Mouse (Mus musculus): ENCODE results near the gene Usp37.

DNA sequence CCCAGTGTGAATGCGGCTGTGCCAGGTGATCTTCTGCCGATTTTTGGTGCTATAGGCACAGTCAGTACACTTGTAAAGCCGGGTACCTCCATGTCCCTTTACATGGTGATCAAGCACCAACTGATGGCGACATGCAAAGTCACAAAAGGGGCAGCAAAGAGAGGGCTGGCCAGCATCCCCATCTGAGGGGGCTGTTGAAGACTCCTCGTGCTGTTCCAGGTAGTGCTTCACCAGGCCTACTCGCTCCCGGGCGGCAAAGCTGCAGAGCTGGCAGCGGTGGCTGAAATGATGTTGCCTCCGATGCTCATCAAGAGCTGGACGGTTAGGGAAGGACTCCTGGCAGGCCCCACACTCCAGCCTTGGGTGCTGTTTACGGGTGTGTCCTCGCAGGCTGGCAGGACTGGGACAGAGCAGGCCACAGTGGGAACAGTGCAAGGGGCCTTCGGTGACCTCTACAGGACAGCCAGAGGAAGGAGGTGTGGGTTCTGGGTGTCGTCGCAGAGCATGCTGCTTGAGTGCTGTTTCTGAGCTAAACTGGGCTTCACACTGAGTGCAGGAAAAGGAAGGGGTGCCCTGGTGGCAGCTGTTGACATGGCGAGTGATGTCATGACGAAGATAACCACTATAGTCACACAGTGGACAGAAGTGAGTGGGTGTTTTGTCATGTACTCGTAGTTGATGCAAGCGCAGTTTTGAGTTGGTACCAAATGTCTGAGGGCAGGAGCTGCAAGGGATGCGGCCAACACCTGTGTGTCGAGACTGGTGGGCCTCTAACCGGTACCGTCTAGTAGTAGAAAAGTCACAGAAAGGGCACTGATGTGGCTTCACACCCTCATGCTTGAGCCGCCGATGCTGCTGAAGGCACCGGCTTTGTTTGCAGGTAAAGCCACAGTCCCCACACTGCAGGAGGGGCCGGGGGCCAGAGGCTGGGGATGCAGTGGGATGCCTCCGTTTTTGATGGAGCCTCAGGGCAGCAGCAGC lies 25.9 kb upstream of the Usp37 start:
- TF ChIP-seq CTCF (IDR thresholded peaks at IDR 0.05; ENCODE audit: borderline replicate concordance, insufficient read depth, low read depth, low read length) (peak; percentile 17; the same call in 1 of the 2 replicates), POLR2A (IDR thresholded peaks at IDR 0.05; ENCODE audit: borderline replicate concordance, insufficient read depth, low read length) (no peak)

All from cerebellum, adult 2 months (tissue).